Mouse (Mus musculus) layer of hippocampus, adult 18-20 months (tissue): ENCODE data around the gene Scn4b. TPM values are rescaled to one million over a fixed set of nuclear protein-coding genes. Genes with fewer than 3 reads are reported as not detected.

ENCODE experiments used
- DNase-seq, 2 experiments: peaks; one replicate each; pipeline ENCODE4 v3.0.0; 2022; ENCODE audit warnings: low spot score in 2 of 2
- total RNA-seq, 2 experiments: library from RNA; stranded (reverse); gene quantifications; 2 replicates each; pipeline ENCODE4 v1.2.3; 2021

Scn4b gene
- total RNA-seq, 2 experiments from 2014 or later = 12.9 to 15.5 TPM

- no peak for DNase-seq
Observed at GRCm38 (mm10) chr9:45188570-45189563, 50.7 kb downstream of the Scn4b start.

- DNase-seq = no peak
Observed at GRCm38 (mm10) chr9:45189661-45190174, 51.5 kb downstream of the Scn4b start.

- DNase-seq = no peak
Observed at GRCm38 (mm10) chr9:45195468-45195867, 57.3 kb downstream of the Scn4b start.

GRCm38 (mm10) chr9:45196125-45196830 lies 58.1 kb downstream of the Scn4b start:
- no peak for DNase-seq

GRCm38 (mm10) chr9:45197549-45197948 lies 59.4 kb downstream of the Scn4b start:
- no peak for DNase-seq

- DNase-seq = no peak
Observed at GRCm38 (mm10) chr9:45201319-45201947, 63.2 kb downstream of the Scn4b start.

- no peak for DNase-seq
Observed at GRCm38 (mm10) chr9:45202021-45202798, 64.0 kb downstream of the Scn4b start.

Other genes starting within 250 kb of the Scn4b start
- gene Atp5l, start 217.7 kb upstream of the Scn4b start, total RNA-seq = 100 to 1,000 TPM; 334 to 337 TPM
- gene Ube4a, start 172.8 kb upstream of the Scn4b start, total RNA-seq = 10 to 100 TPM; 67.0 to 73.5 TPM
- not detected for gene Cd3g, start 158.0 kb upstream of the Scn4b start, total RNA-seq
- not detected for gene Cd3d, start 156.6 kb upstream of the Scn4b start, total RNA-seq
- not detected for gene Cd3e, start 128.8 kb upstream of the Scn4b start, total RNA-seq
- gene Mpzl2, start 98.6 kb upstream of the Scn4b start, total RNA-seq = under 1 TPM; 0.43 to 0.67 TPM
- gene Mpzl3, start 83.2 kb upstream of the Scn4b start, total RNA-seq = 1 to 10 TPM; 4.2 to 5.7 TPM
- gene Jaml, start 59.2 kb upstream of the Scn4b start, total RNA-seq = under 1 TPM; 0.32 to 0.84 TPM
- 100 to 1,000 TPM; 261 to 264 TPM for gene Scn2b, start 20.6 kb upstream of the Scn4b start, total RNA-seq
- under 1 TPM; 0.22 to 0.81 TPM for gene BC049352, start 43.6 kb downstream of the Scn4b start, total RNA-seq
- gene Tmprss4, start 65.7 kb downstream of the Scn4b start, total RNA-seq = not detected
- 1 to 10 TPM; 2.4 to 2.8 TPM for gene Il10ra, start 130.8 kb downstream of the Scn4b start, total RNA-seq
- gene Tmprss13, start 180.7 kb downstream of the Scn4b start, total RNA-seq = not detected
- gene Fxyd6, start 231.8 kb downstream of the Scn4b start, total RNA-seq = 100 to 1,000 TPM in 1 of 2 experiments, 10 to 100 TPM in 1; 81.1 to 111 TPM